In genomic region chr1:133444315-133444714, GRCm38 (mm10) we compare ENCODE assay signal across 19 mouse cellular contexts.
"Had no signal": no experiment of that assay in that cellular context is flagged by ENCODE, and none has a peak within 500 bp of the region (broad histone marks: within the 10 kb centered on the region; RNA-seq: fewer than 3 reads in every experiment).

No protein-coding gene starts in this region.

- H3K4me3 ChIP-seq: lung, embryonic 15.5 days; midbrain, embryonic 10.5 days; myocyte; neural tube, embryonic 13.5 days; neural tube, embryonic 15.5 days had no signal

- H3K9me3 ChIP-seq: lung, embryonic 15.5 days had no signal

- ATAC-seq: midbrain, embryonic 16.5 days had no signal

- H3K9ac ChIP-seq: liver, embryonic 14.5 days; lung, embryonic 15.5 days; neural tube, embryonic 13.5 days; neural tube, embryonic 15.5 days had no signal

- DNase-seq: lung, adult 18-20 months; lung, postnatal 14 days; lung, postnatal 4 days; midbrain, embryonic 14.5 days; retina, postnatal 1 day; right cerebral cortex, adult 18-20 months; right cerebral cortex, postnatal 25 days; right cerebral cortex, postnatal 4 days; spleen, adult 18-20 months; thymus, adult 18-20 months; thymus, postnatal 14 days; thymus, postnatal 36 days had no signal

- H3K4me2 ChIP-seq: lung, embryonic 15.5 days; neural tube, embryonic 13.5 days; neural tube, embryonic 15.5 days had no signal

- H3K27ac ChIP-seq: liver, embryonic 14.5 days; lung, embryonic 15.5 days; midbrain, embryonic 10.5 days; neural tube, embryonic 13.5 days; neural tube, embryonic 15.5 days had no signal

- H3K27me3 ChIP-seq: lung, embryonic 15.5 days; neural tube, embryonic 13.5 days; neural tube, embryonic 15.5 days had no signal

- H3K36me3 ChIP-seq: lung, embryonic 15.5 days; midbrain, embryonic 10.5 days; neural tube, embryonic 13.5 days; neural tube, embryonic 15.5 days had no signal
